Mouse (Mus musculus): ENCODE data around the gene Dph1. TPM values are rescaled to one million over a fixed set of nuclear protein-coding genes. Genes with fewer than 3 reads are reported as not detected.
A peak's percentile ranks its signal among the peaks of the same experiment; 100 is the strongest.
"Not testable (repeated sequence)": the region's sequence is repeated elsewhere in the genome, so short reads cannot be mapped to it uniquely, and the experiment has no call there.

Dph1 gene
- total RNA-seq, 4 experiments from 2014 or later: 4.2 to 6.9 (median 5.4) TPM

DNA sequence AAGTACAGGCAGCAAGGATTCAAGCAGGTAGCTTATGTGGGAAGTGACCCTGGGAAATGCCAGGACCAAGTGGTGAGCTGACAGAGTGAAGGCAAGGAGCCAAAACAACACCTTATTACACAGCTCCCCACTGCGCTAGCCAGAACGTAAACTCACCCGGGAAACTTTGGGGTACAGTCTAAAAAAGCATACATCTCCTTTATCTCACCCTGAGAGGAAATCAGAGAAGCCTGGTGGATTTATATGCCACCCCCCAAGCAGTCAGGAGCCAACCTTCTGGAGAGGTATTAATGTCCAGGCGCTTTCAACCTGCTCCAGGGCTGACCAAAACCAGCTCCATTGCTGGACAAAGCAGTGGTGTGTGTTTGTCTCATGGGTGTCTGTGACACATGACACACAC is 12.9 kb upstream of the Dph1 start:
- no peak for DNase-seq (ENCODE audit: low spot score in 2 of 2)

DNA sequence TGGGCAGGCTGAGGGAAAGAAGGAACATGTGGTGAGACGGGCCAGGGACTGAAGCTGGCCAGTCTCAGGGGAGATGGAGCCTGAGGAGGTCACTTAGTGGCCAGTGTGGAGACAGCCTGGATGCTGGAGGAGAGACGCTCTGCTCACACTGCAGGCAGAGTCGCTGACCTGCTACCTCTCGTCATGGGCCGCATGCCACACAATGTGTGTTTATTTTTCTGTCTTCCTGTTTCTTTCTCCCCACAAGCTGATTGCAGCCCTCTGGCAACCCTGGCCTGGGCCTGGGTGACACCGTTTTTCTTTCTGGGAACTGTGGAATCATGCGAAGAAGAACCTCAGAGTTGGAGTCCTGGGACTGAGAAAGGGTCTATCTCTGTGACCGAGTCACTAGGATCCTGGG is 10.7 kb upstream of the Dph1 start:
- no peak for DNase-seq (ENCODE audit: low spot score in 2 of 2)

DNA sequence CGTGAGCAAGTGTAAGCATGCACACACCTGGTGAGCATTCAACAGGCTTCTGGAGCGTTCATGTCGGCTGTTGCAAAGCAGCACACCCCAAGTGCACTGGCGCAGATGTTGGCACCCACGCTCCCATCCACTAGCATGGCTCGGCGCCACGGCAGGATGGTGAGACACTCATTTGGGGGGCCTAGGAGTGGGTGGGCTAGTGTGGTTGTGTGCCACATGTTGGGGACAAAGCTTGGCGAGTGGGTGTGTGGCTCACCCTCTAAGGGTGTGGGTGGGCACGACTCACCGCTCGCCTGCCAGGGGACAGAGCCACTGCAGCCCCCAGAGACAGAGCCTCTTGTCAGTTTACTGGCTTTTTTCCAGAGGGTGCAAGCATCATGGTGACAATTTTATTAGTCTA is 9.9 kb upstream of the Dph1 start:
- no peak for DNase-seq (ENCODE audit: low spot score in 2 of 2)

DNA sequence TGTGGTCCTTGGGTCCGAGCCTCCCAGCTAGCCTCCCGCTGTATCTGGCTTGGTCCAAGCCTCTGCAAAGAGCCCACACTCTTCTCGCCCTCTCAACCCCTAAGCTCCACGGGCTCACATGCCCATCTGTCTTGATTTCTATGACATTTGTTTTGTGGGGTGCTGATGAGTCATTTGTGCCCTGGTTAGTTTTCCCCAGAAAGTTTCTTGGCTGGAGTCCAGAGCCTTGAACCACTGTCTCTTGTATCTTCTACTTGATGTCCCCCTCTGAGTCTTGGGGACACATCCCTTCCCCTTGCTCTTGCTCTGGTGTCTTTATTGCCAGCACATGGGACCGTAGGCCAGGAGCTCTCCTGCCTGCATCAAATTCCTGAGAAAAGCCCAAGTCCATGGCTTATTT is 8.9 kb upstream of the Dph1 start:
- no peak for DNase-seq (ENCODE audit: low spot score in 2 of 2)

DNA sequence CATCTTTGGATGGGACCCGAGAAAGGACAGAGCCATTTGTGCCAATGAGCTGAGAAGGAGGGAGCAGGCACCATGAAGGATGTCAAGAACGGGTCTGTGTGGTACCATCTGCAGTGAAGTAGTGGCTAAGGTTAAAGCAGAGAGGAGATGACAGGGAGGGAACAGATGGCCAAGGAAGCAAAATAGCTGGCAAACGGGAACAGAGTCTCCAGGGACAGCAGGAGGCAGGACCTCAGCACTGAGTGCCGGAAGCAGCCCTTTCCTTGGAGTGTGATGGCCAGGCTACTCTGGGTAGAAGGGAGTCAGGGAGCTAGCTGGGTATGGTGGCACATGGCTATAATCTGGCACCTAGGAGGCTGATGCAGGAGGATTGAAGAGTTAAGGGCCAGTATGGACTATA is 7.8 kb upstream of the Dph1 start:
- no peak for DNase-seq (ENCODE audit: low spot score in 2 of 2)

DNA sequence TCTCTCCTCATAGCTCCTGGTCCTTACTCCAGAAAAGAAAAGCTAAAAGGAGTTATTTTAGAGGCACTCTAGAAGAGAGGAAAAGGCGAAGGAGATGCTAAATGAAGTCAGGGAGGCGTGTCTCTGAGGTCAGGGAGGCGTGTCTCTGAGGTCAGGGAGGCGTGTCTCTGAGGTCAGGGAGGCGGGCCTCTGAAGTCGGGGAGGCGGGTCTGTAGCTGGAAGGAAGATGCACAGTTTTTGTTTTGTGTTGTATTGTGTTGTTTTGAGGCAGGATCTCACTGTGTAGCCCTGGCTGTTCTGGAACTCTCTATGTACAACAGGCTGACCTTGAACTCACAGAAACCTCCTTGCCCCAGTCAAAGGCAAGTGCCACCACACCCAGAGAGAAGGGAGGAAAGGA is 6.9 kb upstream of the Dph1 start:
- DNase-seq (ENCODE audit: low spot score in 2 of 2): no peak

DNA sequence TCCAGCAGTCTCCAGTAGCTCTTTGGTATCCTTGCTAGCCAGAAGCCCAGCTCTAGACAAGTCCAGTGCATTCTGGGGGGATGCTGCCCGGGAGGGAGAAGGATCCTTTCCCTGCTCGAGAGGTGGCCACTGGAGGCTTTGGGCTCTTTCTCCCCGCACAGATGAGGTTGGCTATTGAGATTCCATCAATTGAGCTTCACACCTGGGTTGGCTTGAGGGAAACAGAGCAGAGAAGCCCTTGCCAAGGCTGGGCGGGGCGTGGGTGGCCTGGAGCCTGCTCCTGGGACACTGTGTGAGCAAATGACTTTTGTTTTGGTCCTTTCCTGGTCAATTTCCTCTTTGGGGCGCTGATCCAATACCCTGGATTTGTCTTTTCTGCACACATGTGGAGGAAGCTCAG is 5.1 kb upstream of the Dph1 start:
- DNase-seq (ENCODE audit: low spot score in 2 of 2): no peak

DNA sequence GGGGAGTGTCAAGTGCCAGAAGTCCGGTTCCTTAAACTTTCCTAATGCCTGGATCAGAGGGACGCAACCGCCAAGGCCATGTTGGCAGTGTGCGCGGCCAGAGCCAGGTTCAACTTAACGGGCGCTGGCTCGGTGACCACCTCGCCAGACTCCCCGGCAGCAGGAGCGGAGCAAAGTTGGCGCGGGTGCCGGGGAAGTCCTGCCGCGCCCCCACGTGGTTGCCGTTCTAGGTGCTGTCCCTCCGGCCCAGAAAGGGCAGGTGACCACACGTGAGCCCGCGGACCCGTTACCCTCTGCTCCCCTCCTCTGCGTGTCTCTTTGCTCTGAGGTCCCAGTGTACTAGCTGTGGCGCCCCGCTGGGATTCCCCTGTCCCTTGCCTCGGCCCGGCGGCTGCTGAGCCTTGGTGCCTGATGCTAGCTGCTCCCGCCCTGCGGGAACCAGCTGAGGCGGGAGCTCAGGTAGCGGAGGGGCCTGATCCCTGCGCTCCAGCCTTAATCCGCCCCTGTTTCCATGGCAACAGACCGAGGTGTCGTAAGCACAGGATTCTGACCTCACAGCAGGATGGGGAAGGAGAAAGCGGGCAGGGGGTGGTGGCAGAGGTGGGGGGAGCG is 3.9 kb upstream of the Dph1 start:
- no peak for DNase-seq (ENCODE audit: low spot score in 2 of 2)

DNA sequence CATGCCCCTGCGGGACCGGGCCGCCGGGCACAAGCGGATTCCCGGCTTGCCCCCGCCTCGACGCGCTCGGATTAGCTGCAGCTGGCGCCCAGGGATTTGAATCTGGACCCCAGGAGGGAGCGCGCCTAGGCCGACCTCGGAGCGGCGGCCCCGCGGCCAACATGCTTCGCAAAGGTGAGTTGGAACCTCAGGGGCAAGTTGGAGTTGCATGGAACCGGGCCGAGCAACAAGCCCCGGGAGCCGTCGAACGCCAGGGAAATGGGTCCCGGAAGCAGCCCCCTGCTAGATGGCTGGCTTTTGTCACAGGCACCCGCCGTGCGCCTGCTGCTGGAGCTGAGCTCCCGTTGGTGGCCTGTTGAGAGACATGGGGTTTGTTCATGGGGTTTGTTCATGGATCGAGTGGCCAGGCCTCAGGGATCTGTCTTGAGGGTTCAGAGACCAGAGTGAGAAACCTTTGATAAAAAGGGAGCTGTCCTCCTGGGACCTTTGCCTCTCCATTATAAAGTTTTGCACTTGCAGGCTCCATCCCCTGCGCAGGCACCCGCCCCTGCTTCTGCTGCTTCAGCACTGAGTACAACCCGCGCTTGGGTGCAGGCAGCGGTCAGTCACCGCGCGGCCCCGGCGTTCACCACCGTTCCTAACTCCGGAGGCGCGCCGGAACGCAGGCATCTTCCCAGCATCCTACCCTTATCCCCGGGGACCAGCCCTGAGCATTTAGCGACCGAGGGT is 3.2 kb upstream of the Dph1 start:
- DNase-seq (ENCODE audit: low spot score in 2 of 2): no peak

DNA sequence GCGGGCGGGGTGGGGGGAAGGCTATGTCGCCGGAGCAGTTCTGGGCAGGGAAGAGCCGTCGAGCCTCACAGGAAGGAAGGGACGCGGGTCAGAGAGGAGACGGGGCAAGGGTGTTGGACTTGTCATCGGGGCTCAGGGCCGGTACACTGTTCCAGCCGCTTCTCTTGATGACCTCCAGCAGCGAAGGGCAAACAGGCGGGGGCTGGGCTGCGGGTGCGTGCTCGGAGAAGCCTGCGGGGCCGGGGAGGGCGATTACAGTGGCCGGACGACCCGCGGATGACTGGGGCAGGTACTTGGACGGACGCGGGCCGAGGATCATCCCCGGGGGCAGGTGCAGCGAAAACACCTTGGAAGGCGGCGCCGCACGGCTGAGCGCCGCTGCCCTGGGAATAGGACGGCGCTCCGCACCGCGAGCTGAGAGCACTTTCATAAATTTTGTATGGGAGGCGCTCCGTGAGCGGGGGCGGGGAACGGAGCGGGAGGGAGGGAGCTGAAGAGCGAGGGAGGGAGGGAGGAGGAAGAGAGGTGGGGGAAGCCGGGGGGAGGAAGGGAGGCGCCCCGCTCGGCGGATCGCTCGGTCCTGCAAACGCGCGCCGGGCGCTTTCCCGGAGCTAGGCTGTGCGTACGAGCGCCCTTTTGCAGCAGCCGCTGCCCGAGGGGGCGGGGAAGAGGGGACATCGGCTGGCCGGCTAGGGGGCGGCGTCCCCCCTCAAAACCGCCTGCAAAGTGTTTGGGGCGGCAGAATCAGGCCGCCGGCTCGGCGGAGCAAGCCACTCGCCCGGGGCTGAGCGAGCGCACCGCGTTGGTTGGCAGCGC is 2.4 kb upstream of the Dph1 start, which contains the start of gene Rtn4rl1:
Gene Rtn4rl1 (plus strand): TSS at position 528 of the 816 bp plus-strand sequence.
- peak in 1 of 2 experiments; percentile 43 for DNase-seq (ENCODE audit: low spot score in 2 of 2)

DNA sequence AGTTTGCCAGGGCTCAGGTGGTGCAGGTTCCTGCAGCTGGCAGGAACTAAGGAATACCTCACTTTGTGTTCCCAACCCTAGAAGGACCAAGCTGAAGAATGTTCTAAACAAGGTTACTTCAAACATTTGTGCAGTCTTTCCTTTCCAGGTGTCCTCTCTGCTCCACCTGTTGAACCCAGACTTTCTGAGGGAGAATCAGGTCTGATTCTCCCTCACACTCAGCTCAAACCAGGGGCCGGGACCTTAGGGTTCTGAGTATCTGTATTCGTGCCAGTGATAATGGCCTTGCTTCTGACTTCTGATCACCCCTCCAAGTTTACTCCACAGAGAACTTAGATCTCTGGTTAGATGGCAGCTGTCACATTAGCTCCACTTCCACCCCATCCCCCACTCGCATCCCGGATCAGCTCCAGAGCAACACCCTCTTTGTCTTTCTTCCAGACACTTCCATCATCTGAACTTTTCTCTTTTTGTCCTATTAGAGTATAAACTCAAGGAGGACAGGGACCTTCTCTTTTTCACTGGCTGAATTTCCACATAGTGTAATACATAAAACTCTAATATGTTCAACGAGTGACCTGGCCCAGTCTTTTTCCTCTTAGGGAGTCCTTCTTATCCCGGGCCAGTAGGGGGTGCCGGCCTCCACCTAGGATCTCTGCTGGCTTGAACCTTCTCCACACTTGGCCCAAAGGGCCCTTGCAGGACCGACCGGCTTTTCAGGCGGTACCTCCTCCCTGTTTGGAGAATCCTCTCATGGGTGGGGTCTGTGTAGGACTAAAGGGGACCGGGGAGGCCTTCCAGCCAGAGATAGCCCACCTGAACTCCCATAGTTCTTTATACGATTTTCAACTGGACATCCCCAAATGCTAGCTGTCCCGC is 1.5 kb upstream of the Dph1 start:
- peak; percentile 53 to 66 for DNase-seq (ENCODE audit: low spot score in 2 of 2)

DNA sequence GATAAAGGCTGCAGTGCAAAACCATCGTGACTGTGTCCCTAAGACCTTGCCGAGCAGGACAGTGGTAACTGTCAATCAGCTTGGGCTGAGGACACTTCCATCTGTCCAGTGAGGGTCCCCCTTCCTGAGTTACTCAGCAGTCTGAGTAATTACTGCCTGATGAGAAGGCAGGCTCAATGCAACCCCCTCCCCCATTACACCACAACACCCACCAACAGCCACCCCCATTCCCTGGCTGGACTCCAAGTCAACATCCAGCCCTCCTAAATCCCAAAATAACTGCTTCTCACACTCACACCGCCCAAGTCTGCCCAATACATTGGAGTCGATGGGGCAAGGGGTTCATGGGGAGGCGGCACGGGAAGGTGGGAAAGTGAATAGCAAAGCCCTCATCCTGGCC is 800 bp upstream of the Dph1 start:
- DNase-seq (ENCODE audit: low spot score in 2 of 2): no peak

DNA sequence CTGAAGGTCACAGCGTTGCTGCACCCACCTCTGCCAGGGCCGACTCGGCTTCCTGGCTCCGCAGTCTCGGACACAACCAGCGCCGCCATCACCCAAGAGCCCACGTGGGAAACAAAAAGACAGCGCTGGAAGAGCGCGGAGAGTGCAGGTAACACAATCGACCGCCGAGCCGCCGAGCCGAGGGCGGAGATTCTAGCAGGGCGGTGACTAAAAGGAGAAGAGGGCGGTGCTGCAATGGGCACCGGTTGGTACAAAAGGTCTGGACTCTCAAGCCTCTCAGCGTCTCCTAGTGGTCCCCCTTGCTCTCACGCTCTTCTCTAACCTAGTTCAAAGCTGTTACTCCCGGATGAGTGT is 693 bp downstream of the Dph1 start:
- peak; percentile 47 to 60 for DNase-seq (ENCODE audit: low spot score in 2 of 2)

DNA sequence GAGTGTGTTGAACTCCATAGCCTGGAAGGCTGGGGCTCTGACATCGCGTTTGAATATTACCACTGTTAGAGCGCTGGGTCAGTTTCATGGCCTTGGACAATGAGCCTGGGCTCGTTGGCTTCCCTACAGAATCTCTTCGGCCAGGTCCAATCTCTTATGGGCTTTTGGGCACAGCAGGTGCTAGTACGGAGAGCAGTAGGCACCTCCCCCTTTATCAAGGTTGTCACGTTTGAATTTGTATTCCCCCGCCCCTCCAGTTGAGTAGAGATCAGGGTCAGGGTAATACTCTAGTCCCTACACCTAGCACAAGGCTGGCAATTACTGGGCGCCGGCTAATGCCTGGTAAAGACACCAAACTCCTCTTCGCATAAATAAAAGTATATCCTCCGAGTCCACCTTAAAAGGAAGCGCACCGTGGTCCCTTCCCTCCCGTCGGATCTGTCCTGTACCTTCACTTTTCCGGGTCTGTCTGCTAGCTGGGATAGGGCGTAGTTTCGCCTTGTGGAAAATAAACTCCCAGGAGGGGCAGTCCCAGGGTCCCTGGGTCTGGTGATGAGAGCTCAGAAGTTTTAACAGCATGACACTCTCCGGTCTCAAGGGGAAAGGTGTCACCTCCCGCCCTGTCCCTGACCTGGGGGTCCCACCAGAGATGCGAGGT is 1.2 kb downstream of the Dph1 start:
- no peak for DNase-seq (ENCODE audit: low spot score in 2 of 2)

DNA sequence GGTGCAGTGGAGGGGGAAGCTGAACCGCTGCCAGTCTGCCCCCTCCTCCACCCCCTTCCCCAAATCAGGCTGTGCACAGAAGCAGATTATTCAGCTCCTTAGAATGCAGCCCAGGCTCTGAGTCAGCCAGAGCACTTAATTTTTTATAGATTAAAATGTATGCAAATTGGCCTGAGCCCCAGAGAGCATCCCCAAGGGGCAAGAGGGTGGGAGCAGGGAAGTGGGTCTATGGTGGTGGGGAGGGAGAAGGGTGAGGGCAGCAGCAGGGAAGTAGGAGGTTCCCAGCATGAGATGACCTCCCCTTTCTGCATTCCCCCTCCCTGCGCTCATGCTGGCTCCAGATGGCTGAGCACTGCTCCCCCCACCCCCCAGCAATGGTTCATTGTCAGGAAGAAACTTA is 6.1 kb downstream of the Dph1 start:
- no peak for DNase-seq (ENCODE audit: low spot score in 2 of 2)

DNA sequence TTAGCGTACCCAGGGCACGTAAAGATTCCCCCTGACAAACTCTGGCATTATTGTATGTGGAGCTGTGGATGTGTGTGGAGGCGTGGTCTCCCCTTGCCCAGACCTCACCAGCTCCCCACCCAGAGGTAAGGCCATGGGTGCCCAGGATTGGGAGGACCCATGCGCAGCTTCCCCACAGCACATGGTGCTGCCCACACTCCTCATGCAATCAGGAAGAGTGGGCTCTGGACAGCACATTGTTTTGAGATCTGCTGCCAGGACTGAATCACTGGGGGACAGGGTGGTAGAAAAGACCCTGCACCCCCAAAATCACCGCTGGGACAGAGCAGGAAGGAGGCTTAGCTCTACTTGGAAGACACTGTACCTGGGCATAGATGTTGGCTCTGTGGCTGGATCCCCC is 6.5 kb downstream of the Dph1 start:
- no peak for DNase-seq (ENCODE audit: low spot score in 2 of 2)

DNA sequence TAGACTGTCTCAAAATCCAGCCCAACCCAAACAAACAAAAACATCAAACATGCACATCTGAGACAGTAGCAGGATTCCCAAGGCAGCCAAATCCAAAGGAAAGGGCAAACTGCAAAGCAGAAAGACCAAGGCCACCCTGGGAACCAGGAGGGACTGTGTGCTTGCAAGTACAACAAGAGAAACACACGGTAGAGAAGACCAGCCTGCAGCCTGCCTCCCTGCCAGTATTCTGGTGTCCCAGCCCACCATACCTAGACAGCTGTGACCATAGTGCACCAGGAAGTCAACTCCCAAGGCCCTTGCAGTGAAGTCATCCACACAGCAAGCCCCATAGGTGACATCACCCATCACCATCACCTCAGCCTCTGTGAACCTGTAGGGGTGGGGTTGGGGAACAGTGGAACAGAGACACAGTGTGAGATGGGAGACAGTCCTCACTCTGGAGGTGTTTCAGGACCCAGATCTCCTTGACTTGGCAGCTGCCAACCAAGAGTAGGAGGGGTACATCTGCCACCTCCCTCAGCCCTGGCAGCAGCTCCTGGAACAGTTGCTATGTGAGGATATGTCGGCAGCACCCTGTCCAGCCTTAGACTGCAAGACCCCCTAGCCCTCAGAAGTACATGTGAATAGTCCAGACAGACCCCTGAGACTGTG is 7.0 kb downstream of the Dph1 start:
- no peak for DNase-seq (ENCODE audit: low spot score in 2 of 2)

DNA sequence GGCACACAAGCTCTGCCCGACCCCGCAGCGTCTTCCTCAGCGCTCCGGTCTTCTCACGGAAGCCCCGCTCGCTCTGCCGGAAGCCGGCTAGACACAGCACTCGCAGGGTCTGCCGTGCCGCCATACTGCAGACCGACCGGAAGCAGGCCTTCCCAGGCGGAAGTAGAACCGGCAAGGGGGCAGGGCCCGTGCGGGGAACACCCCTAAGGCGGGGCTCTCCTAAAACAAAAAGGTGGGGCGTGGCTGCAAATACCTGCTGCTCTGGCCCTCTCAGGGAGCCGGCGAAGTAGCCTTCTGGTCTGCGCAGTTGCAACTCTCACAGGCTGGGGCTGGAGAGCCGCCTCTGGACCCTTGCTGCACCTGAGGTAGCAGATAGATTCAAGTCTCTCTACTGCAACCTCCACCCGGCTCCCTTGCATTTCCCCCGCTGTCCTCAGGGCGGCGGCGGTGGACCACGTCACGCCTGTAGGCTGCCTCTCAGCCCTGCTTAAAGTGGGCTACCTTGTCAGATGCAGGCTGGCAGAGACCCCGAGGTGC is 12.3 kb downstream of the Dph1 start, which contains the start of gene Ovca2:
Gene Ovca2 (minus strand): TSS at position 164 of the 537 bp plus-strand sequence.
- DNase-seq (ENCODE audit: low spot score in 2 of 2): peak; percentile 72 to 74

DNA sequence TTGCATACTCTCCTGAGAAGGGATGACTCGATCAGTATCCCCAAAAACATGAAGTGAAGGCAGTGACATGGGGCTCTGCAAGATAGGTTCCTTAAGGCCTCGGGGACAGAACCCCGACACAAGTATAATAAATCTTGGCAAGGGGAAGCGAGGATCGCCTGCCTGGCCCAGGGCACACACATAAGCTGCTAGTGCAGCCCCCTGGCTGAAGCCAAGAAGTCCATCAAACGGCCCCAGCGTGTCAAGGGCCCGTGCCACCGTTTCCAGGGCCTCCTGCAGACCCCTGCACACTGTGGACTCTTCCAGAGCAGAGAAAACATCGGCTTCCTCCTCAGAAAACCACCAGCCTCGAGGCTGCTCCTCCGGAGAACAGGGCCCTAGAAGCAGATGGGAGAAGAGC is 13.0 kb downstream of the Dph1 start:
- no peak for DNase-seq (ENCODE audit: low spot score in 2 of 2)

DNA sequence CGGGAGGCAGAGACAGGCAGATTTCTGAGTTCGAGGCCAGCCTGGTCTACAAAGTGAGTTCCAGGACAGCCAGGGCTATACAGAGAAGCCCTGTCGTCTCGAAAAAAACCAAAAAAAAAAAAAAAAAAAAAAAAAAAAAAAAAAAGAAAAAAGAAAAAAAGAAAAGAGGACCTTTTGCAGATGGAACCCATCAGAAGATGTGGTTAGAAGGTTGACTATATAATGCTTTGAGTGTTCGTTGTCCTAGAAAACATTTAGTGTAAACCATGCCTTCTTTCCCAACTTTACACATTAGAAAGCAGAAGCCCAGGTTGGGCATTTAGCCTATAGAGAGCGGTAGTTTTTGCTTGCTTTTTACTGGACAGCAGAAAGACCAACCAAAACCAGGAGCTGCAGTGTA is 16.5 kb downstream of the Dph1 start:
- not testable (repeated sequence) for DNase-seq (ENCODE audit: low spot score in 2 of 2)
